In the genomic region with DNA sequence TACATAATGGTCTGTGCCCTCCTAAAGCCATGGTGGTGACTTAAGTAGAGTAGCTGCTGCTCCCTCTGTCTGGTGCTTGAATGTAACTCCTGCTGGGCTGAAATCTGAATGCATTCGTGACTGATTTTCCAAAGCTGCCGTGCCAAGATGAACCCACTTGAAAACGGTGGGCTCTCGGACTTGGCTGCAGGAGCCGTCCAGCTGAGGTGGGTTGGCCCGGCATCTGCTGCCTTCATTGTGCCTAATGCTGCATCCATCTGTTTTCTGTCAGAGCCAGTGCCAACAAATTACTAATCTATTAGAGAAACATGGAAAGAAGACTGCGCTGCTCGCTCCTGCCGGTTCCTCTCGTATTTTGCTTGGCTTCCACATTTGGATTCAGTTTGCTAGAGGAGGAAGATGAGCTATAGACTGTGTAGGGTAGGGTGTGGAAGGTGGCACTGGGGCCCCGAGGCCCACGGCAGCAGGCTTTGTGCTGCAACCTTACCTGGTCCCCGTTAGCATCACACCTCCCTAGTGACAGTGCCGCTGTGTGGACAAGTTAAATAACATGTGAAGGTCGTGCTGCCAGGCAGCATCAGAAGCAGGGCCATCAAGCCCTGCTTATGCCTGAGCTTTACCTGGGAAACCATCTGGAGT, we compare ENCODE assay signal across 9 mouse cellular contexts.
A peak's percentile ranks its signal among the peaks of the same experiment; 100 is the strongest.
DNase-seq lines count a peak whose midpoint lies in the region; ATAC-seq and TF ChIP-seq lines count a peak whose summit lies in the region.
"Had no signal": no experiment of that assay in that cellular context is flagged by ENCODE, and none has a peak within 500 bp of the region (broad histone marks: within the 10 kb centered on the region; RNA-seq: fewer than 3 reads in every experiment).

No protein-coding gene starts in this region.

- TF ChIP-seq POLR2A in cortical plate, adult 2 months (IDR thresholded peaks at IDR 0.05; ENCODE audit: extremely low read depth, insufficient read depth, low read length) = no peak
- TF ChIP-seq POLR2A in olfactory bulb, adult 2 months (IDR thresholded peaks at IDR 0.05; ENCODE audit: insufficient read depth, low read depth, low read length) = no peak

- 36% methylated on average over 15 of the region's 15 CpGs for WGBS in olfactory bulb, adult 2 months
- 90% methylated on average over 15 of the region's 15 CpGs for WGBS in kidney, embryonic 14.5 days

- no peak overlapping the region for H3K4me2 ChIP-seq in kidney, embryonic 14.5 days (replicated peaks; ENCODE audit: low read depth, low read length)

- H3K9ac ChIP-seq in kidney, embryonic 14.5 days (ENCODE audit: low read depth, low read length) = no peak overlapping the region

- TF ChIP-seq CTCF in cortical plate, adult 2 months (IDR thresholded peaks at IDR 0.05; ENCODE audit: extremely low read depth, insufficient read depth, low read length) = no peak
- no peak for TF ChIP-seq CTCF in olfactory bulb, adult 2 months (IDR thresholded peaks at IDR 0.05; ENCODE audit: insufficient read depth, low read depth, low read length)

- H3K27me3 ChIP-seq in kidney, embryonic 14.5 days (ENCODE audit: control insufficient read depth, insufficient read depth, low read length) = no peaks in the 10 kb centered on the region

- H3K36me3 ChIP-seq in kidney, embryonic 14.5 days (ENCODE audit: control insufficient read depth, insufficient read depth, low read length) = peaks cover 15% of the 10 kb centered on the region

- peak; percentile 49 for DNase-seq in retina, postnatal 1 day
- DNase-seq in retina, embryonic 14.5 days (ENCODE audit: low spot score) = no peak
- peak; percentile 87 to 91 for DNase-seq in layer of hippocampus, adult 8-10 months (ENCODE audit: low spot score in 2 of 2)
- DNase-seq in gastrocnemius, postnatal 4 days (ENCODE audit: low spot score in 2 of 2) = no peak
- DNase-seq in embryo, embryonic 10 days (ENCODE audit: low spot score) = no peak
- DNase-seq: kidney, adult 18-20 months had no signal

- no peak overlapping the region for H3K4me3 ChIP-seq in cortical plate, adult 2 months (ENCODE audit: insufficient read depth, low read length)
- H3K4me3 ChIP-seq in olfactory bulb, adult 2 months (ENCODE audit: insufficient read depth, low read depth, low read length) = no peak overlapping the region
- H3K4me3 ChIP-seq in kidney, embryonic 14.5 days (ENCODE audit: low read length) = no peak overlapping the region

- H3K27ac ChIP-seq in cortical plate, adult 2 months (ENCODE audit: insufficient read depth, low read length) = peak overlapping the region; percentile 86
- H3K27ac ChIP-seq in olfactory bulb, adult 2 months (ENCODE audit: insufficient read depth, low read depth, low read length) = peak overlapping the region; percentile 47
- H3K27ac ChIP-seq in kidney, embryonic 14.5 days (ENCODE audit: low read depth, low read length) = no peak overlapping the region

- H3K4me1 ChIP-seq in cortical plate, adult 2 months (ENCODE audit: control insufficient read depth, insufficient read depth, low read length) = peaks cover 21% of the 10 kb centered on the region
- peaks cover 37% of the 10 kb centered on the region for H3K4me1 ChIP-seq in olfactory bulb, adult 2 months (ENCODE audit: control insufficient read depth, insufficient read depth, low read length)
- H3K4me1 ChIP-seq in kidney, embryonic 14.5 days (ENCODE audit: control insufficient read depth, insufficient read depth, low read length) = 0 out of 2 replicates have a peak, but pooled peaks cover 5% of the 10 kb centered on the region

- no peaks in the 10 kb centered on the region for H3K9me3 ChIP-seq in kidney, embryonic 14.5 days (ENCODE audit: control insufficient read depth, low read length)

- no peak for ATAC-seq in kidney, embryonic 14.5 days (ENCODE audit: low FRiP score, low TSS enrichment)

Comparison
In these comparisons a context has a peak if more than half of its experiments do, and no peak if none do; other contexts are left out.
1. DNase-seq: peak in retina, postnatal 1 day (single experiment) and layer of hippocampus, adult 8-10 months (2 of 2); none in retina, embryonic 14.5 days (single experiment), gastrocnemius, postnatal 4 days (0 of 2) and embryo, embryonic 10 days (single experiment).